Mouse (Mus musculus) B cell, adult 2 months (primary cell): Measurements from ENCODE around the gene Pde6g.
"Not testable (repeated sequence)": the region's sequence is repeated elsewhere in the genome, so short reads cannot be mapped to it uniquely, and the experiment has no call there.

Source experiments
- DNase-seq, 2 experiments: peaks; one replicate each; pipeline ENCODE4 v3.0.0; 2022

The Pde6g gene

GRCm38 (mm10) chr11:120418592-120418991, 34.7 kb downstream of the Pde6g start:
- no peak for DNase-seq

- no peak for DNase-seq
Observed at GRCm38 (mm10) chr11:120417852-120418251, 35.4 kb downstream of the Pde6g start.

- not testable (repeated sequence) for DNase-seq
Observed at GRCm38 (mm10) chr11:120413621-120414020, 39.7 kb downstream of the Pde6g start.

GRCm38 (mm10) chr11:120406445-120406844, 46.9 kb downstream of the Pde6g start:
- DNase-seq = no peak

- no peak for DNase-seq
Observed at GRCm38 (mm10) chr11:120405867-120406266, 47.4 kb downstream of the Pde6g start.

GRCm38 (mm10) chr11:120404814-120405213, 48.5 kb downstream of the Pde6g start:
- no peak for DNase-seq

GRCm38 (mm10) chr11:120399319-120399718, 54.0 kb downstream of the Pde6g start:
- no peak for DNase-seq
